Mouse (Mus musculus): Measurements from ENCODE around the gene Mertk. TPM values are rescaled to one million over a fixed set of nuclear protein-coding genes. Genes with fewer than 3 reads are reported as not detected.

Gene Mertk
- polyA plus RNA-seq, 1 experiment, result 6.1 TPM

DNA sequence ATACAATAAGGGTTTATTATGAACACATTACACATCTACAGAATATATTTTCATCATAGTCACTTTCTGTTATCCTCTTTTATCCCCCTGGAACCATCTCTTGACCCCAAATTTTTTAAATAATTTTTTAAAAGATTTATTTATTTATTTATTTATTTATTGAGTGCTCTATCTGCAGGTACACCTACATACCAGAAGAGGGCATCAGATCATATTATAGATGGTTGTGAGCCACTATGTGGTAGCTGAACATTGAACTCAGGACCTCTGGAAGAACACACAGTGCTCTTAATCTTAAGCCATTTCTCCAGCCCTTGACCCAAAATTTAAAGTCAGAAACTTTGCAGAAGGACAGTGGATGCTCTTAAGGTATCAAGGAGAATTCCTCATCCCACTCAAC lies 4.2 kb upstream of the Mertk start:
- TF ChIP-seq POLR2A (IDR thresholded peaks at IDR 0.05; ENCODE audit: borderline replicate concordance, insufficient read depth, low read length), result no peak
- TF ChIP-seq CTCF (IDR thresholded peaks at IDR 0.05; ENCODE audit: borderline replicate concordance, insufficient read depth, low read depth, low read length), result no peak
- Histone ChIP-seq H3K27me3 (ENCODE audit: control insufficient read depth, insufficient read depth, low read length) (peaks cover 1% of the 10 kb centered on the region; the same call in 1 of the 2 replicates), H3K4me1 (ENCODE audit: control insufficient read depth, insufficient read depth, low read length) (no peaks in the 10 kb centered on the region), H3K27ac (ENCODE audit: insufficient read depth, low read length) (no peak overlapping the region), H3K4me3 (replicated peaks; ENCODE audit: insufficient read depth, low read depth, low read length) (no peak overlapping the region)
- DNase-seq, result no peak

DNA sequence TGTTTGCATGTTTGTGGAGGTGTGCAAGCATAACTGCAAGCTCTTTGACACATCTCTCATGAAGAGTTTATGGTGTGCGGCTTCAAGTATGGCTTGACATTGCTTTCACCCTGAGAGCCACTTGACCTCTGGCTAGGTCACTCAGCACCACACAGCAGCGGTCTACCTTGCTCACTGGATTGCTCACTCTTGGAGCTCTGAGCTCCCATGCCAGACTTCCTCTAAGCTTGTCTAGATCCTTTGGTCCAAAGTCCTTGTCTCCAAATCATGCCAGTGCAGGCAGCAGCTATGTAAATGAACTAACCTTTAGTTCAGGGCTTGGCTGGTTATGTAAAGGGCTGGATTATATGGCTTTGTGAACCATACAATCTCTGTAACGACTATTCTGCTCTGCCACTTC lies 2.3 kb upstream of the Mertk start:
- no peak overlapping the region for H3K4me3 ChIP-seq (replicated peaks; ENCODE audit: insufficient read depth, low read depth, low read length)
- DNase-seq, result no peak
- H3K27ac ChIP-seq (ENCODE audit: insufficient read depth, low read length), result no peak overlapping the region
- TF ChIP-seq POLR2A (IDR thresholded peaks at IDR 0.05; ENCODE audit: borderline replicate concordance, insufficient read depth, low read length), result no peak
- TF ChIP-seq CTCF (IDR thresholded peaks at IDR 0.05; ENCODE audit: borderline replicate concordance, insufficient read depth, low read depth, low read length), result no peak
- H3K27me3 ChIP-seq (ENCODE audit: control insufficient read depth, insufficient read depth, low read length), result peaks cover 1% of the 10 kb centered on the region; the same call in 1 of the 2 replicates
- 77% methylated on average over 3 of the region's 3 CpGs for WGBS
- no peaks in the 10 kb centered on the region for H3K4me1 ChIP-seq (ENCODE audit: control insufficient read depth, insufficient read depth, low read length)

DNA sequence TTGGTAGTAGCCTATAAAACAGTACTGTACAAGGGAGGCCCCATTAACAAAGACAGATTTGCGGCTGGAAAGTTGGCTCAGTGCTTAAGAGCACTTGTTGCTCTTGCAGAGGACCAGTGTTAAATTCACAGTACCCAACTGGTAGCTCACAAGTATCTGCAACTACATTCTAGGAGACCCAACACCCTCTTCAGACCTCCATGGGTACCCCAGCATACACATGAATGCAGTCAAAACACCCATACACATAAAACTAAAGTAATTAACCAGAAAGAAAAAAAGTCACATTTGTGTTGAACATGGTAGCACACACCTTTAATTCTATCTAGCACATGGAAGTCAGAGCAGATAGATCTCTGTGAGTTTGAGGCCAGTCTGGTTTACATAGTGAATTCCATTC lies 1.7 kb upstream of the Mertk start:
- no peak overlapping the region for H3K27ac ChIP-seq (ENCODE audit: insufficient read depth, low read length)
- TF ChIP-seq POLR2A (IDR thresholded peaks at IDR 0.05; ENCODE audit: borderline replicate concordance, insufficient read depth, low read length) (no peak), CTCF (IDR thresholded peaks at IDR 0.05; ENCODE audit: borderline replicate concordance, insufficient read depth, low read depth, low read length) (no peak)

GRCm38 (mm10) chr2:128697566-128697965 lies 1.2 kb upstream of the Mertk start:
- DNase-seq, result no peak
- Histone ChIP-seq H3K27ac (ENCODE audit: insufficient read depth, low read length) (no peak overlapping the region), H3K4me1 (ENCODE audit: control insufficient read depth, insufficient read depth, low read length) (no peaks in the 10 kb centered on the region), H3K4me3 (replicated peaks; ENCODE audit: insufficient read depth, low read depth, low read length) (no peak overlapping the region), H3K27me3 (ENCODE audit: control insufficient read depth, insufficient read depth, low read length) (peaks cover 1% of the 10 kb centered on the region; the same call in 1 of the 2 replicates)
- 54% methylated on average over 5 of the region's 5 CpGs for WGBS
- TF ChIP-seq POLR2A (IDR thresholded peaks at IDR 0.05; ENCODE audit: borderline replicate concordance, insufficient read depth, low read length), result no peak
- TF ChIP-seq CTCF (IDR thresholded peaks at IDR 0.05; ENCODE audit: borderline replicate concordance, insufficient read depth, low read depth, low read length), result no peak

More for the DNA sequence above, 1.7 kb upstream of the Mertk start:
- no peak for DNase-seq
- no peak overlapping the region for H3K4me3 ChIP-seq (replicated peaks; ENCODE audit: insufficient read depth, low read depth, low read length)
- no peaks in the 10 kb centered on the region for H3K4me1 ChIP-seq (ENCODE audit: control insufficient read depth, insufficient read depth, low read length)
- 96% methylated on average over 1 of the region's 1 CpGs for WGBS
- H3K27me3 ChIP-seq (ENCODE audit: control insufficient read depth, insufficient read depth, low read length), result peaks cover 1% of the 10 kb centered on the region; the same call in 1 of the 2 replicates

- H3K27me3 ChIP-seq (ENCODE audit: control insufficient read depth, insufficient read depth, low read length), result peaks cover 1% of the 10 kb centered on the region; the same call in 1 of the 2 replicates
- no peaks in the 10 kb centered on the region for H3K4me1 ChIP-seq (ENCODE audit: control insufficient read depth, insufficient read depth, low read length)
- no peak for TF ChIP-seq POLR2A (IDR thresholded peaks at IDR 0.05; ENCODE audit: borderline replicate concordance, insufficient read depth, low read length)
- peak; percentile 62 for TF ChIP-seq CTCF (IDR thresholded peaks at IDR 0.05; ENCODE audit: borderline replicate concordance, insufficient read depth, low read depth, low read length)
- H3K4me3 ChIP-seq (replicated peaks; ENCODE audit: insufficient read depth, low read depth, low read length), result peak overlapping the region; percentile 39
- peak; percentile 45 to 51 for DNase-seq
- peak overlapping the region; percentile 45; the same call in 1 of the 2 replicates for H3K27ac ChIP-seq (ENCODE audit: insufficient read depth, low read length)
- whole genome bisulfite sequencing, result 1% methylated on average over 14 of the region's 14 CpGs
Measured at GRCm38 (mm10) chr2:128698140-128698692, 540 bp upstream of the Mertk start.

DNA sequence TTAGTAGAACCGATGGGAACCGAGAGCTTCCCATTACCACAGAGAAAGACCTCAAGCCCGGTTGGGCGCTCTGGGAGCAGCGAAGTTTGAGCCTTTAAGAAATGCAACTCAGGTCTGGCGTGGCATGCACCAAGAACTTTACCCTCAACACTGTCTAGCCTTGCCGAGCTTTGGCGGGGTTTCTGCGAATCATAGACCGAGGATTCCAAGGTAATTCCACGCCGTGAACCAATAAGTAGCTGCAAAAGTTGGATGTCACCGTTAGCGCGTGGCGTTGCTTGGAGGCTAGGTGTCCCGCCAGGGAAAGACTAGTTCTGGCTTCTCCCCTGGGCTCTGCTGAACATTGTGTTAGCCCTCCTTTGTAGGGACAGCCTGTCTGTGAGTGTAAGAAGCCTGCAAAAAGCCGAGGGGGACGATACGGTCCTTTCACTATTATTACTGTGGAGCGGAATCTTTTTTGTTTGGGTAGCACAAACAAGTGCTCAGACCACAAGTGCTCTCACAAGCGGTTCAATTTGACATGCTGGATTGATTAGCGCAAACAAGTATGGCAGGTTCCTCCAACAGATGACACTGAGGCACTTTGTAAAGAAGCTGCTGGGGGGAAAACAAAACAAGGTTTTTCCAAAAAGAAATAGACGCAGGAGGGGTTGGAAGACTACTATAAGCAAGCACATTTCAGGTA lies 587 bp downstream of the Mertk start:
- Histone ChIP-seq H3K4me1 (ENCODE audit: control insufficient read depth, insufficient read depth, low read length) (no peaks in the 10 kb centered on the region), H3K27me3 (ENCODE audit: control insufficient read depth, insufficient read depth, low read length) (peaks cover 1% of the 10 kb centered on the region; the same call in 1 of the 2 replicates), H3K27ac (ENCODE audit: insufficient read depth, low read length) (no peak overlapping the region), H3K4me3 (replicated peaks; ENCODE audit: insufficient read depth, low read depth, low read length) (peak overlapping the region; percentile 39)
- DNase-seq, result no peak
- TF ChIP-seq POLR2A (IDR thresholded peaks at IDR 0.05; ENCODE audit: borderline replicate concordance, insufficient read depth, low read length), result no peak
- TF ChIP-seq CTCF (IDR thresholded peaks at IDR 0.05; ENCODE audit: borderline replicate concordance, insufficient read depth, low read depth, low read length), result no peak
- 4% methylated on average over 24 of the region's 24 CpGs for WGBS

- H3K27me3 ChIP-seq (ENCODE audit: control insufficient read depth, insufficient read depth, low read length), result no peaks in the 10 kb centered on the region; the same call in 1 of the 2 replicates
- TF ChIP-seq POLR2A (IDR thresholded peaks at IDR 0.05; ENCODE audit: borderline replicate concordance, insufficient read depth, low read length) (no peak), CTCF (IDR thresholded peaks at IDR 0.05; ENCODE audit: borderline replicate concordance, insufficient read depth, low read depth, low read length) (no peak)
- 79% methylated on average over 3 of the region's 3 CpGs for WGBS
- no peak overlapping the region for H3K4me3 ChIP-seq (replicated peaks; ENCODE audit: insufficient read depth, low read depth, low read length)
- no peak for DNase-seq
- H3K27ac ChIP-seq (ENCODE audit: insufficient read depth, low read length), result no peak overlapping the region
- no peaks in the 10 kb centered on the region for H3K4me1 ChIP-seq (ENCODE audit: control insufficient read depth, insufficient read depth, low read length)
Measured at GRCm38 (mm10) chr2:128704474-128704873, 5.7 kb downstream of the Mertk start.

DNA sequence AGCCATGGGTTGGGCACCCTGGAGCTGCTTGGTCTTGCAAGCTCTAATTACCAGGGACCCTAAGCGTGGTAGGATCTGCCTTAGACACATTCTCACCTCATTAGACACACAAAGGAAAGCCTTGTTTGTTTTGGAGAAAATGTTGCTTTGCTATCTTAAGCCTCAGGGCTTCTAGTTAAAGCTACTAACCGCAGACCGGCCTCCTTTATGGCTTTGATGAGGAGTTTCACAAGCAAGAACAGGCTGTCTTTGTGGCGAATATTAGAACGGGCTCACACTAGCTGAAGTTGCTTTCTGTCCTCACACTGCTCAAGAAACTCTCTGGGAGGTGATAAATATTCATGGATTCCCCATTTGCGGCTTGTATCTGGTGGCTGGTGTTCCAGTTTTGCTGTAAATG lies 10.5 kb downstream of the Mertk start:
- no peak for DNase-seq

More for the DNA sequence above, 10.5 kb downstream of the Mertk start:
- TF ChIP-seq POLR2A (IDR thresholded peaks at IDR 0.05; ENCODE audit: borderline replicate concordance, insufficient read depth, low read length) (no peak), CTCF (IDR thresholded peaks at IDR 0.05; ENCODE audit: borderline replicate concordance, insufficient read depth, low read depth, low read length) (no peak)
- H3K27me3 ChIP-seq (ENCODE audit: control insufficient read depth, insufficient read depth, low read length), result no peaks in the 10 kb centered on the region
- 55% methylated on average over 6 of the region's 6 CpGs for WGBS
- H3K4me1 ChIP-seq (ENCODE audit: control insufficient read depth, insufficient read depth, low read length), result no peaks in the 10 kb centered on the region
- no peak overlapping the region for H3K4me3 ChIP-seq (replicated peaks; ENCODE audit: insufficient read depth, low read depth, low read length)
- H3K27ac ChIP-seq (ENCODE audit: insufficient read depth, low read length), result no peak overlapping the region
